Mouse (Mus musculus) urinary bladder, postnatal 10 days (tissue): ENCODE results near the gene Hmcn1.

ENCODE experiments used
- DNase-seq: peaks from one replicate; pipeline ENCODE4 v3.0.0; 2022; ENCODE audit warnings: low spot score

Hmcn1 gene

GRCm38 (mm10) chr1:150874025-150874424 is 119.2 kb downstream of the Hmcn1 start:
- DNase-seq = no peak

- no peak for DNase-seq
Observed at GRCm38 (mm10) chr1:150873231-150873630, 120.0 kb downstream of the Hmcn1 start.

DNA sequence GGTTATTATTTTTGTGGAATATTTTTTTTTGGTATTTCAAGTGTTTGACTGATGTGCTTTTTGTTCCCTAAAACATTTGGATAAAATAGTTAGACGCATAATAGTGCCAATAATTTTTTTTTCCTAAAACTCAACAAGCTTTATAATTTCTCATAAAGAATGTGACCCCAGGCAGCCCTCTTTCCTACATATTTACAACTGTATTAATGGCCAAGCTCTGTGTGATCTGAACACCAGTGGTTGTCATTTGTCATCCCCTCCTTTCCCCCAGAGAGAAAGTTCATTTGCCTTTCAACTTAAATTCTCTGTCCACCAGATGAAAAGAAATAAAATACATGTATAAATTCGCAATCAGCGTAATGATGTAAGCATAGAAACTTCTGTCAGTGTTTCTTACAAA is 121.1 kb downstream of the Hmcn1 start:
- DNase-seq = no peak

DNA sequence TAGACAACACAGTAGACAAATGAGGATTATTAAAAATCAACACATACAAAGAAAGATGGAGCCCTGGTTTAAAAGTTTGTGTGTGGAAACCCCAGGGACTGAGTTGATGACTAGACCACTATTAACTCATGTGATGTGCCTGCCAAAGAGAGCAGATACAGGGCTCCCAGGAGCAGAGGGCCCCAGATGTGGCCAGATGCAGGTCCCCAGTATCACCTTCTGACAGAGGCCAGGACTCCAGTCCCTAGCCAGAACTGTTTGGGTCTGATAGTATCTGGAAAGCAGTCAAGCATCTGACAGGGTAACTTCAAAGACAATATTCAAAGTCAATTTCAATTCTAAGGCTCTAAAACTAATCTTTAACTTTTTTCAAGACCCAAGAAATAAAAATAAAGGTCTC is 124.0 kb downstream of the Hmcn1 start:
- no peak for DNase-seq

DNA sequence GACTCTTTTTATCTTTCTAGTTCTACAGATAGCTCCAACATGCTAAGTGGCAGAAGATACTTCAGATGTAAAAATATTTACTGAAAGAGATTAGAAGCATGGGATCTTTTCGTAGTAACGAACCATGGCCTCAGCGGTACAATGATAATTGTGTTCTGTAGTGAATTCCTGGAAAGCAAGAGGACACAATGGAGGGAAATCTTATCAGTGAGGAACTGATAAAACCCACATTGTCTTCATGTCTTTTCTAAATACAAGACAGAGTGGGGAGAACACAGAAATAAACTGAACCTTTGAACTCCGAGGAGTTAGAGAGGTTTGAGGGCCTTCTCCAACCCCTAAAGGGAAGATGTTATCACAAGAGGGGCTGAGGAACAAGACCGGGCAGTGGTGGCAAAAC is 126.6 kb downstream of the Hmcn1 start:
- DNase-seq = no peak

GRCm38 (mm10) chr1:150857779-150858178 is 135.5 kb downstream of the Hmcn1 start:
- no peak for DNase-seq

DNA sequence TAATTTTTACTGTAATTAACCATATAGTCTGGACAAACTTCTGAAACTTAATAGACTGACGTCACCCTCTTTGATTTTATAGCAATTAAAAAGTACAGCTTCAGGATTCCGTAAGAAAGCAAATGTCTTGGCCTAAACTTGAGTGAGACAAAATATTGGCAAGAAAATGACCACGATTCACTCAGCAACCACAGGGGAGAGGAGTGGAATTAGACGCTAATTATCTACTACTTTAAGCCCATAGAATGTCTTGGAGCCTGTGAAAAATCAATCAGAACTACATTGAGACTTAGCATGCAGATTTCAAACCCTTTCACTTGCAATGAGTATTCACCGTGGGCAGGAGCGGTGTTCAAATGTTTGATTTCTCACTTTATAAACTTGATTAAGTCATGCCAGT is 159.8 kb downstream of the Hmcn1 start:
- no peak for DNase-seq

DNA sequence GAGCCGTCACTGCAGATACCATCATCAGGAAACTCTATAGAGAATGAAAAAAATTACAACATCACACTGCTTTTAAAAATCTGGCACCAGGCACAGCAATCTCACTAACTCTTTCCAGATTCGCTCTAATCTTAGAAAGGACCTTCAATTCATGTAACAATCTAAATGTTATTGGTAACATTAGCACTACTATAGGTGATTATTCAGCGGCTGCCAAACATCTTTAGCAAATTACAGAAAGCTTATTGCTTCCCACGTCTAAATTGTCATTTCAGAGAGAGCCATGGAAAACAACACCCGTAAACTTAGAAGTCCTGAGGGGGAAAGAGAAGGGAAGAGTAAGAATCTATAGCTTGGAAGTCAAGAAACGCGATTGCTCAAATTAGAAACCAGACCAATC is 163.4 kb downstream of the Hmcn1 start:
- no peak for DNase-seq

- no peak for DNase-seq
Observed at GRCm38 (mm10) chr1:150827169-150827568, 166.1 kb downstream of the Hmcn1 start.

DNA sequence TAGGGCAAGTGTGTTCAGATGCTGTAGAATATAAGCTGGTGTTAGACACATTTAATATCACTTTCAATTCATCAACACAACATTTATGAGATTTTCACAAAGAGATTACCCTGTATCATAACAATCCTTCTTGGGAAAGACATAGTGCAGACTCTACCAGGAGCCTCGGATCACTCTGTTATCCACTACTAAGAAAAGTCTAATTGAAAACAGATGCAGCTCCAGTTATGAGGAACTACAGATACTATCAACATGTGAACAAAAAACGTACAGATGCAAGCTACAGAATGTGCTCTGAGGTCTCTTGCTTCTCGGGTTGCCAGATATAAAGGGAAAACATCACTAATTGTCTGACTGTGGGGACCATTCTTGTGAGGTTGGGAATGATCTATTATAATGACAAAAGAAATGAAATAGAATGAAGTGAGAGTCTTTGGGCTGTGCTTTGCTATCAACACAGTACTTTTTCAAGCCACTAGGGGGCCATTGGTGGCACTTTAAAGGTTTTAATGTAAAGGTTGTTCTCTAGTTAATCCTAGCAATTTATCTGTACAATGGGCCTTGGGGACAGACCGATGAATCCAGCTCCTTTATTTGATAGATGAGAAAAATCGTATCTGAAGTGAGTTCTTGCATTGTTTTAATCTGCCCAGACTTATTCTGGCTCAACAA is 168.8 kb downstream of the Hmcn1 start:
- DNase-seq = no peak

DNA sequence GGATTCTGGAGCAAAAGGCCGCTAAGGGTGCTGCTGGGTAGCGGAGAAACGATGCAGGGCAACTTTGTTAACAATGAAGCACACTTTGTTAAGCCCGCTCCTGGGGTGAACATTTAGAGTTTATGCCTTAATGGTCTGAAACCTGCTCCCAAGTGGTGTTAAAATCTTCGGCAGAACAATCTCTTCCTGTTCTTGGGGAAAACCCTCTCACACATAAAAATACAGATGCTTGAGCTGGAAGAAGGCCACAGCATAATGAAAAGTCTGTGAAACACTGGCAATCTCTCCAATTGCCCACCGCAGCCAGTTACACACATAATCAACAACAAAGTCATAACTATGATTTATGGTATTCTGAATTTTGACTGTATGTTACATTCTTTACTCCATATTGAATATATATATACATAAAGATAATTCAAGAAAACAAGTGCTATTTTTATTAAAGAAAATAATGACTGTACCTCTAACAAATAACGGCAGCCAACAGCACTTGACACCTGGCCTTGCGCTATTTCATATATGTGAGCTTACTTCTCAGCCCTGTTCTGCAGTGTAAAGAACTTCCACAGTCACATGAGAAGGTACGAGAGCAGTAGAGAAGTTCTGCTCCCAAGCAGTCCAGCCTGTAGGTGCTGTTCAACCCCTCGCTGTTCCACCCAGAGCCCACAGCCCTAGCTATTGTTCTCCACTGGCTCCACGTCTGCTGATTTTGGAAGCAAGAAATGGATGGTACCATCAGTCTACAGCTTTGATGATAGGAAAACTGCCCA is 177.0 kb downstream of the Hmcn1 start:
- DNase-seq = no peak

DNA sequence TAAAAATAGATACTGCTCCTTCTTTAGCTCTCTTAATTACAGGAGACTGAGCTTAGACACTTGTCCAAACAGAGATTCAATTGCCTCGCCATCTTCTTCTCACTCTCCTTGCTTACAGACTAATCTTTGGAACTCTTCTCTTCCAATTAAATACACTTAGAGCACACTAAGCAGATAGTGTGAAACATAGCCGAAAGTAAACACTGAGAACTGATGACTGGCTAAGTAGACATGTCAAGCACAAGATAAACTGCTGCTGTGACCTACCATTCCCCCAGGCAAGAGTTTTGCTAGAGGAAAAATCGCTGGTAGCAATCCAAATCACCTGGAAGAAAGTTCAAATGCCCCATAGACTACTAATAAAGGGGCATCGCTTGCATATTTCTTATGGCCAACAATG is 178.3 kb downstream of the Hmcn1 start:
- no peak for DNase-seq

DNA sequence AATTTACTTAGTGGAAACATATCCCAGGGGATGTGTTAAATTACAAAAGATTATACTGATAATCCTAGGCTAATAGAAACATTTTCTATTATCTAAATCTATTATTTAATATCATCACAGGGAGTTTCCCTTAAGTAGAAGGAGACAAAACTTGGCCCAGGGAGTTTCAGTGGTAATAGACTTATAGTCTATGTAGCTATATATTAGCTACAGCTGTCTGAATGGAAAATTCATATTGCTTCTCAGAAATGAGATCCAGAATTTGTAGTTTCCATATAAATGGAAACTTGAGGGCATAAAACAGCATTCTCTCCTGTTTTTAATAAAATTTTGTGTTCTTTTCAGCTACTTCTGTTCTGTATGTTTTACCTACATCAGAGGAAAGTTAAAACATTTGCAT is 179.9 kb downstream of the Hmcn1 start:
- DNase-seq = no peak

GRCm38 (mm10) chr1:150806864-150807263 is 186.4 kb downstream of the Hmcn1 start:
- no peak for DNase-seq

GRCm38 (mm10) chr1:150805466-150805865 is 187.8 kb downstream of the Hmcn1 start:
- DNase-seq = no peak

- DNase-seq = no peak
Observed at GRCm38 (mm10) chr1:150804235-150805099, 188.8 kb downstream of the Hmcn1 start.

GRCm38 (mm10) chr1:150802642-150803041 is 190.6 kb downstream of the Hmcn1 start:
- DNase-seq = no peak

DNA sequence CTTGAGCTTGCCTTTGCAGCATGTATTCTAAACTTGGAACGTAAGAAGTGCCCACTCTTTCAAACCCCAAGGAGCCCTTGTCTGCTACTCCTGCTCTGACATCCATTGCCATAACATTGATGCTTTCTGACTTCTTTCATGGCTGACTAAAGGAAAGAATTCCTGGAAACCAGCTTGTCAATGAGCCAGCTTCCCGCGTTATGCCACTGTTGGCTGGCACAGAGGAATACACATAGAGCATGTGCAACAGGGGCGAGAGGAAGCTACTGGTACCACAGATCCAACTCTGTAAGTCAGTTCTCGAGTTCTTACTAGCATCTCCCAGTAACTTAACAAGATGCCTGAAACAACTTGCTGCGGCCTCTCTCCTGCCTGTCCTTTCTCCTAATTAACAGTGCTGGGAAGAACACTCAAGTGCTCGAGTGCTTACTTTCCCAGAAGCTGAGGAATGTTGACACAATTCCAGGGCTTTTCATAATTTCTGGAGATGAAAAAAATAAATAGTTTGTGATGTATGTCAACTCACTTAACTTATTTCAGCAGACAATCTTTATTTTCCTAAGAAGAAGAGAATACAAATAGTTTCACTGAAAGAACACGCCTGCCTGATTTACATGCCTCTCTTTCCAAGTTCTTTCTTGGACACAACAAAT is 192.5 kb downstream of the Hmcn1 start:
- DNase-seq = no peak

- DNase-seq = no peak
Observed at GRCm38 (mm10) chr1:150798651-150799050, 194.6 kb downstream of the Hmcn1 start.

- no peak for DNase-seq
Observed at GRCm38 (mm10) chr1:150786746-150787145, 206.5 kb downstream of the Hmcn1 start.

DNA sequence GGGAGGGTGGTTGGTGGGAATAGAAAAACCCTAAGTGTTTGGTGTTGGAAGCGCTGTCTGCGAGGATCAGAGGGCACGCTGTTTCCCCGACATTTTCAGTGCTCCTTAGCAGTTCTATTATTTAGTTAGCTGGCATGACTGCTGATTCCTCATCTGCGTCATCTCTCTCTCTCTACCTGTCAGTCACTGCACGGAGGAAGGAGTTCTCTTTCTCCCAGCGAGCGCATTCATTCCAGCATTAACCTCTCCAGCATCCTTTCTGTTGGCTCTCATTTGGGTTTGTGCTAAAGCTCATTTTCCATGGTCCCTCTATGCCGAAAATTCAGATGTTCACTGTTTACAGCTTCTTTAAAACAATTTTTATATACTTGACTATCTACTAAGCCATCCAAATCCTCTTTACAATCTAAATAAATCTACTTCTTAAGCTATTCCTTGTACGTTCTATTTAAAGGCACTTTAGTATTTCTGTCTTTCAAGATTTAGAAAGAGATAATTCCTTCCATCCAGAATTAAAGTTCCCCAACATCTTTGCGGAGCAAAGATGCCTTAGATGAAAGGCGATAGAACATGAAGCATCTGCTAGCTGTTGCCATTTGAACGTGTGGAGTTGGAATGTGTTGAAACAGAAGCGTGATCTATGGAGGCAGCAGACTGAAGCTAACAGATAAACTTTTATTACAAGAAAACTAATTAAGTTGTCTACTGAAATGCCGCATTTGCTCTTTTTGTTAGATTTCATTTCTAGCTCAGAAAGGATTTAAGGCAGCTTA is 210.0 kb downstream of the Hmcn1 start:
- DNase-seq = no peak

- DNase-seq = no peak
Observed at GRCm38 (mm10) chr1:150779902-150780301, 213.3 kb downstream of the Hmcn1 start.
